Mouse (Mus musculus) limb, embryonic 14.5 days (tissue): ENCODE results near the gene Scimp. TPM values are rescaled to one million over a fixed set of nuclear protein-coding genes. Genes with fewer than 3 reads are reported as not detected.

Source experiments
- ATAC-seq: fragments of 200-750 bp; cut with Nextera tagmentation; 2 replicates; pipeline ENCODE4 v1.8.0; 2017; ENCODE audit warnings: low read depth, moderate number of reproducible peaks, moderate TSS enrichment; ENCODE audit not compliant: low FRiP score
- DNase-seq: peaks from one replicate; pipeline ENCODE4 v3.0.0-alpha.2; 2015; ENCODE audit warnings: low spot score
- H3K27ac ChIP-seq: fragments of 300-500 bp; sonication (generic); replicated peaks from 2 replicates; pipeline ENCODE4 v1.5.1; 2014; ENCODE audit warnings: low read depth, mild to moderate bottlenecking, low read length, moderate library complexity, mixed read lengths
- H3K27me3 ChIP-seq: fragments of 300-500 bp; sonication (generic); 2 replicates; pipeline ENCODE4 v1.6.1; 2014; ENCODE audit warnings: low read length, mixed read lengths; ENCODE audit not compliant: control insufficient read depth, insufficient read depth
- H3K36me3 ChIP-seq: fragments of 300-500 bp; sonication (generic); 2 replicates; pipeline ENCODE4 v1.6.1; 2014; ENCODE audit warnings: mild to moderate bottlenecking, low read length, moderate library complexity, mixed read lengths; ENCODE audit not compliant: control insufficient read depth, insufficient read depth
- H3K4me1 ChIP-seq: fragments of 300-500 bp; sonication (generic); 2 replicates; pipeline ENCODE4 v1.6.1; 2014; ENCODE audit warnings: antibody characterized with exemption, low read length, mixed read lengths; ENCODE audit not compliant: control insufficient read depth, insufficient read depth
- H3K4me2 ChIP-seq: fragments of 300-500 bp; sonication (generic); replicated peaks from 2 replicates; pipeline ENCODE4 v1.6.1; 2014; ENCODE audit warnings: low read depth, mild to moderate bottlenecking, low read length, moderate library complexity; ENCODE audit not compliant: severe bottlenecking
- H3K4me3 ChIP-seq: fragments of 300-500 bp; sonication (generic); replicated peaks from 2 replicates; pipeline ENCODE4 v1.5.1; 2014; ENCODE audit warnings: low read length
- H3K9ac ChIP-seq: fragments of 300-500 bp; sonication (generic); 2 replicates; pipeline ENCODE4 v1.6.1; 2014; ENCODE audit warnings: mild to moderate bottlenecking, low read depth, low read length, moderate library complexity; ENCODE audit not compliant: severe bottlenecking
- H3K9me3 ChIP-seq: fragments of 300-500 bp; sonication (generic); 2 replicates; pipeline ENCODE4 v1.6.1; 2016; ENCODE audit warnings: low read length; ENCODE audit not compliant: control insufficient read depth
- POLR2A ChIP-seq: fragments of 200-500 bp; IDR thresholded peaks from 2 replicates; pipeline ENCODE4 v1.8.0; 2012; ENCODE audit warnings: inconsistent platforms, mild to moderate bottlenecking, moderate library complexity, borderline replicate concordance; ENCODE audit not compliant: insufficient read depth, insufficient read length; ENCODE audit errors: extremely low read depth
- WGBS: fragments of 180-500 bp; shearing (Covaris S2); extraction: QIAGEN DNeasy Blood & Tissue Kit; methylation state at CpG from one replicate; pipeline ENCODE4 v1.1.7; 2014; 5-methylcytosine and 5-hydroxymethylcytosine counted together
- polyA plus RNA-seq, 2 experiments: library from polyadenylated mRNA; depleted of rRNA in 1 of 2; stranded (reverse) in 1 of 2; unstranded in 1 of 2; fragments of >200 nt; fragmentation: Nextera tagmentation in 1 of 2; extraction: Ambion mirVana in 1 of 2; gene quantifications; 2 replicates each; pipeline versions ENCODE4 v1.2.1 to v1.2.3; 2012 to 2014

The Scimp gene
- polyA plus RNA-seq, 2 experiments: 0.05 to 0.40 TPM

- Histone ChIP-seq H3K4me3 (no peak overlapping the region), H3K9ac (no peak overlapping the region), H3K36me3 (no peaks in the 10 kb centered on the region), H3K27me3 (no peaks in the 10 kb centered on the region), H3K4me1 (no peaks in the 10 kb centered on the region), H3K9me3 (no peaks in the 10 kb centered on the region), H3K27ac (no peak overlapping the region), H3K4me2 (no peak overlapping the region)
- no peak for ATAC-seq
- WGBS: 71% methylated on average over 13 of the region's 13 CpGs
- no peak for TF ChIP-seq POLR2A
- no peak for DNase-seq
Observed at GRCm38 (mm10) chr11:70811471-70812240, 730 bp downstream of the Scimp start.

- H3K4me2 ChIP-seq: no peak overlapping the region
- H3K9me3 ChIP-seq: no peaks in the 10 kb centered on the region
- H3K4me3 ChIP-seq: no peak overlapping the region
- no peak overlapping the region for H3K9ac ChIP-seq
- DNase-seq: no peak
- TF ChIP-seq POLR2A: no peak
- H3K27ac ChIP-seq: no peak overlapping the region
- H3K4me1 ChIP-seq: no peaks in the 10 kb centered on the region
- no peaks in the 10 kb centered on the region for H3K27me3 ChIP-seq
- no peak for ATAC-seq
- WGBS: 84% methylated on average over 5 of the region's 5 CpGs
- H3K36me3 ChIP-seq: no peaks in the 10 kb centered on the region
Observed at GRCm38 (mm10) chr11:70811041-70811440, 1.3 kb downstream of the Scimp start.

- Histone ChIP-seq H3K36me3 (no peaks in the 10 kb centered on the region), H3K4me3 (no peak overlapping the region), H3K4me1 (no peaks in the 10 kb centered on the region), H3K27ac (no peak overlapping the region), H3K4me2 (no peak overlapping the region), H3K9me3 (no peaks in the 10 kb centered on the region), H3K9ac (no peak overlapping the region), H3K27me3 (no peaks in the 10 kb centered on the region)
- DNase-seq: no peak
- TF ChIP-seq POLR2A: no peak
- ATAC-seq: no peak
- 42% methylated on average over 1 of the region's 1 CpGs for WGBS
Observed at GRCm38 (mm10) chr11:70809011-70809410, 3.4 kb downstream of the Scimp start.

GRCm38 (mm10) chr11:70808101-70808500 lies 4.3 kb downstream of the Scimp start:
- H3K4me2 ChIP-seq: no peak overlapping the region
- WGBS: 61% methylated on average over 3 of the region's 3 CpGs
- H3K9me3 ChIP-seq: no peaks in the 10 kb centered on the region

GRCm38 (mm10) chr11:70807630-70808029 lies 4.8 kb downstream of the Scimp start:
- Histone ChIP-seq H3K27ac (no peak overlapping the region), H3K4me2 (no peak overlapping the region), H3K9ac (no peak overlapping the region), H3K36me3 (no peaks in the 10 kb centered on the region), H3K9me3 (no peaks in the 10 kb centered on the region), H3K4me3 (no peak overlapping the region), H3K27me3 (no peaks in the 10 kb centered on the region), H3K4me1 (no peaks in the 10 kb centered on the region)
- no peak for TF ChIP-seq POLR2A
- DNase-seq (no peak), ATAC-seq (no peak)
- 77% methylated on average over 4 of the region's 4 CpGs for WGBS

More at GRCm38 (mm10) chr11:70808101-70808500, 4.3 kb downstream of the Scimp start:
- ATAC-seq (no peak), DNase-seq (no peak)
- Histone ChIP-seq H3K4me1 (no peaks in the 10 kb centered on the region), H3K4me3 (no peak overlapping the region), H3K36me3 (no peaks in the 10 kb centered on the region), H3K27me3 (no peaks in the 10 kb centered on the region), H3K9ac (no peak overlapping the region), H3K27ac (no peak overlapping the region)
- TF ChIP-seq POLR2A: no peak
